Mouse (Mus musculus) myocyte (in vitro differentiated cells): ENCODE measurements around the gene Cfap206. TPM values are rescaled to one million over a fixed set of nuclear protein-coding genes. Genes with fewer than 3 reads are reported as not detected.
"Not testable (repeated sequence)": the region's sequence is repeated elsewhere in the genome, so short reads cannot be mapped to it uniquely, and the experiment has no call there.

Experiments
- H3K27me3 ChIP-seq: one replicate; pipeline ENCODE4 v1.6.1; 2011; ENCODE audit not compliant: control insufficient read depth, insufficient read depth, insufficient read length
- H3K36me3 ChIP-seq: one replicate; pipeline ENCODE4 v1.6.1; 2011; ENCODE audit not compliant: control insufficient read depth, insufficient read depth
- H3K4me2 ChIP-seq: one replicate; pipeline ENCODE4 v1.6.1; 2011; ENCODE audit warnings: low read depth, control low read depth
- H3K4me3 ChIP-seq: one replicate; pipeline ENCODE4 v1.5.1; 2011; ENCODE audit warnings: mild to moderate bottlenecking, control low read depth, moderate library complexity
- H3K79me2 ChIP-seq: one replicate; pipeline ENCODE4 v1.6.1; 2011; ENCODE audit not compliant: control insufficient read depth, insufficient read depth
- H3ac ChIP-seq: one replicate; pipeline ENCODE4 v1.6.1; 2011; ENCODE audit not compliant: control insufficient read depth, insufficient read length
- CEBPB ChIP-seq: IDR thresholded peaks from 2 replicates; pipeline ENCODE4 v1.6.1; 2011; ENCODE audit warnings: mild to moderate bottlenecking, moderate library complexity; ENCODE audit not compliant: poor library complexity, insufficient read depth, severe bottlenecking
- E2F4 ChIP-seq: IDR thresholded peaks from one replicate; pipeline ENCODE4 v1.6.1; 2011; ENCODE audit warnings: mild to moderate bottlenecking, control low read depth, moderate library complexity; ENCODE audit not compliant: insufficient read depth
- MAX ChIP-seq: IDR thresholded peaks from one replicate; pipeline ENCODE4 v1.6.1; 2011; ENCODE audit warnings: low read depth, mild to moderate bottlenecking, control low read depth
- MYOD1 ChIP-seq, 3 experiments: IDR thresholded peaks; one replicate each; pipeline ENCODE4 v1.6.1; 2011; ENCODE audit warnings: control low read depth in 2 of 3, low read depth in 2 of 3, mild to moderate bottlenecking in 2 of 3, moderate library complexity in 1 of 3; ENCODE audit not compliant: insufficient read length in 2 of 3, control insufficient read depth in 1 of 3
- MYOG ChIP-seq, 3 experiments: IDR thresholded peaks; one replicate each; pipeline ENCODE4 v1.6.1; 2011; ENCODE audit warnings: control low read depth in 2 of 3, low read depth in 2 of 3, mild to moderate bottlenecking in 2 of 3; ENCODE audit not compliant: insufficient read length in 2 of 3, control insufficient read depth in 1 of 3, insufficient read depth in 1 of 3
- POLR2A ChIP-seq: IDR thresholded peaks from one replicate; pipeline ENCODE4 v1.6.1; 2011; ENCODE audit warnings: low read depth, mild to moderate bottlenecking, control low read depth, moderate library complexity; ENCODE audit not compliant: insufficient read length
- POLR2AphosphoS2 ChIP-seq: IDR thresholded peaks from one replicate; pipeline ENCODE4 v1.6.1; 2011; ENCODE audit warnings: low read depth, control low read depth; ENCODE audit not compliant: insufficient read length
- REST ChIP-seq: IDR thresholded peaks from one replicate; pipeline ENCODE4 v1.6.1; 2011; ENCODE audit warnings: mild to moderate bottlenecking, control low read depth, moderate library complexity; ENCODE audit not compliant: insufficient read depth, insufficient read length
- SRF ChIP-seq: IDR thresholded peaks from one replicate; pipeline ENCODE4 v1.6.1; 2011; ENCODE audit warnings: low read depth; ENCODE audit not compliant: control insufficient read depth, insufficient read length
- TCF12 ChIP-seq: IDR thresholded peaks from one replicate; pipeline ENCODE4 v1.6.1; 2011; ENCODE audit warnings: mild to moderate bottlenecking, control low read depth; ENCODE audit not compliant: poor library complexity, insufficient read depth, severe bottlenecking
- TCF3 ChIP-seq: IDR thresholded peaks from one replicate; pipeline ENCODE4 v1.6.1; 2011; ENCODE audit warnings: low read depth, control low read depth; ENCODE audit not compliant: insufficient read length
- USF1 ChIP-seq: IDR thresholded peaks from one replicate; pipeline ENCODE4 v1.6.1; 2011; ENCODE audit warnings: low read depth, mild to moderate bottlenecking, control low read depth, moderate library complexity
- polyA plus RNA-seq: library from polyadenylated mRNA; unstranded; fragments of >200 nt; fragmentation: generic; extraction: Trizol; gene quantifications from one replicate; pipeline ENCODE4 v1.2.1, GENCODE M21; 2012; ENCODE audit warnings: missing spikeins

Cfap206 gene
- polyA plus RNA-seq, 1 experiment: 0.05 TPM

- no peak overlapping the region for H3K4me3 ChIP-seq
- TF ChIP-seq SRF (no peak), MYOG (IDR thresholded peaks at IDR 0.05; ENCODE audit: control insufficient read depth in 1 of 3, insufficient read depth in 1 of 3, insufficient read length in 2 of 3, low read depth in 2 of 3) (no peak), MAX (no peak), MYOD1 (IDR thresholded peaks at IDR 0.05; ENCODE audit: control insufficient read depth in 1 of 3, insufficient read length in 2 of 3, low read depth in 2 of 3) (no peak), POLR2AphosphoS2 (no peak), TCF12 (no peak), E2F4 (no peak), CEBPB (no peak), USF1 (no peak), TCF3 (no peak), REST (no peak), POLR2A (no peak)
- no peaks in the 10 kb centered on the region for H3K36me3 ChIP-seq
- H3ac ChIP-seq: no peak overlapping the region
- H3K27me3 ChIP-seq: peaks cover 19% of the 10 kb centered on the region
- no peak overlapping the region for H3K4me2 ChIP-seq
- no peaks in the 10 kb centered on the region for H3K79me2 ChIP-seq
Observed at GRCm38 (mm10) chr4:34749236-34749635, 19.2 kb upstream of the Cfap206 start.

- TF ChIP-seq MYOD1 (IDR thresholded peaks at IDR 0.05; ENCODE audit: control insufficient read depth in 1 of 3, insufficient read length in 2 of 3, low read depth in 2 of 3): no peak
- TF ChIP-seq MYOG (IDR thresholded peaks at IDR 0.05; ENCODE audit: control insufficient read depth in 1 of 3, insufficient read depth in 1 of 3, insufficient read length in 2 of 3, low read depth in 2 of 3): no peak
- no peak for TF ChIP-seq E2F4
- TF ChIP-seq TCF12: no peak
- no peak for TF ChIP-seq TCF3
- TF ChIP-seq POLR2AphosphoS2: no peak
- TF ChIP-seq MAX: no peak
- TF ChIP-seq REST: no peak
- TF ChIP-seq CEBPB: no peak
- TF ChIP-seq SRF: no peak
- no peak for TF ChIP-seq POLR2A
Observed at GRCm38 (mm10) chr4:34734461-34734860, 4.5 kb upstream of the Cfap206 start.

GRCm38 (mm10) chr4:34733415-34733814 is 3.4 kb upstream of the Cfap206 start:
- not testable (repeated sequence) for H3K27me3 ChIP-seq, H3K79me2 ChIP-seq, H3ac ChIP-seq, H3K36me3 ChIP-seq, H3K4me3 ChIP-seq, H3K4me2 ChIP-seq

More at GRCm38 (mm10) chr4:34734461-34734860, 4.5 kb upstream of the Cfap206 start:
- Histone ChIP-seq H3K79me2 (no peaks in the 10 kb centered on the region), H3K27me3 (peaks cover 10% of the 10 kb centered on the region), H3K4me2 (no peak overlapping the region), H3K36me3 (no peaks in the 10 kb centered on the region), H3ac (no peak overlapping the region), H3K4me3 (no peak overlapping the region)

GRCm38 (mm10) chr4:34725710-34726109 is 4.3 kb downstream of the Cfap206 start:
- H3K4me2 ChIP-seq, H3K79me2 ChIP-seq, H3ac ChIP-seq, H3K27me3 ChIP-seq, H3K4me3 ChIP-seq, H3K36me3 ChIP-seq: not testable (repeated sequence)

- H3K36me3 ChIP-seq: no peaks in the 10 kb centered on the region
- no peaks in the 10 kb centered on the region for H3K27me3 ChIP-seq
- TF ChIP-seq POLR2AphosphoS2 (no peak), REST (no peak), POLR2A (no peak), CEBPB (no peak), USF1 (no peak), MYOG (IDR thresholded peaks at IDR 0.05; ENCODE audit: control insufficient read depth in 1 of 3, insufficient read depth in 1 of 3, insufficient read length in 2 of 3, low read depth in 2 of 3) (no peak), MAX (no peak), TCF3 (no peak), TCF12 (no peak), SRF (no peak), MYOD1 (IDR thresholded peaks at IDR 0.05; ENCODE audit: control insufficient read depth in 1 of 3, insufficient read length in 2 of 3, low read depth in 2 of 3) (no peak), E2F4 (no peak)
- H3K4me2 ChIP-seq: no peak overlapping the region
- no peak overlapping the region for H3K4me3 ChIP-seq
- H3ac ChIP-seq: no peak overlapping the region
- no peaks in the 10 kb centered on the region for H3K79me2 ChIP-seq
Observed at GRCm38 (mm10) chr4:34724306-34724705, 5.7 kb downstream of the Cfap206 start.

GRCm38 (mm10) chr4:34723186-34723585 is 6.8 kb downstream of the Cfap206 start:
- Histone ChIP-seq H3K27me3 (no peaks in the 10 kb centered on the region), H3K36me3 (no peaks in the 10 kb centered on the region), H3K4me2 (no peak overlapping the region), H3K4me3 (no peak overlapping the region), H3K79me2 (no peaks in the 10 kb centered on the region), H3ac (no peak overlapping the region)
- TF ChIP-seq MYOD1 (IDR thresholded peaks at IDR 0.05; ENCODE audit: control insufficient read depth in 1 of 3, insufficient read length in 2 of 3, low read depth in 2 of 3) (no peak), POLR2A (no peak), USF1 (no peak), CEBPB (no peak), POLR2AphosphoS2 (no peak), TCF12 (no peak), MAX (no peak), E2F4 (no peak)
